Mouse (Mus musculus) activated CD4-positive, CD25-positive, alpha-beta regulatory T cell, adult 4 months (primary cell): ENCODE measurements around the gene Pde6g. TPM values are rescaled to one million over a fixed set of nuclear protein-coding genes. Genes with fewer than 3 reads are reported as not detected.

Source experiments
- ATAC-seq: one replicate; pipeline ENCODE4 v1.8.0; 2017
- polyA plus RNA-seq, 2 experiments: library from polyadenylated mRNA; unstranded; fragments of 100-300 nt; shearing (Covaris generic); gene quantifications; one replicate each; pipeline ENCODE4 v1.2.1; 2017

Gene Pde6g
- polyA plus RNA-seq, 2 experiments from 2014 or later = 0.38 TPM; not detected in 1

DNA sequence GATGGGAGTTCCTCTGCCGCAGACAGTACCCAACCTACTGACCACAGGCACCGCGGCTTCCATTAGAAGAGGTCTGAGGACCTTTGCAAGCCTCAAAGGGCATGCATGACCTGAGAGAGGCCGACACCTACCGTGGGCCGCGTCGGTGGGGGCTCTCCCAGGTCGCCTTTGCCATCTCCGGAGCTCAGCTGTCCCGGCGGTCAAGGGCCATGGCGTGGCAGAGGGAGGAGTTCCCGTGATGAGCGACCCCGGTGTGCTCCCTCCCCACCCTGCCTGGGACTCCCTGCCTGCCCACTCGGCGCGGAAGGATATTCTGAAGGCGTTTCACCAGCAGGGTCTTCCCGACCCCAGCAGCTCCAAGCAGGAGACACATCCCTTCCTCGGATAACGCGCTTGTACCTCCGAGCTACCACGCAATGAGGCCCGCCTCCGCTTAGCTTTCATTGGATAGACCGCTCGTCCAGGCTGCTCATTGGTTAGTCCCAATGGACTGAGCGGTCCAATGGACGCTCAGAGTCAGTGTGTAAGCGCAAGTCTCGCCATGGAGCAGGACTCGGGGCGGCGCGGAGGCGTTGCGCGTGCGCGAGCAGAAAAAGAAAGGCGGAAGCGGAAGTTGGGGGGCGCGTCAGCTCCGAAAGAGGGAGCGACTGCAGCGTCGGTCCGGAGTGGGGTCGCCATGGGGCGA lies 13.9 kb upstream of the Pde6g start, which contains the start of gene Arl16:
Arl16 (minus strand) TSS at position 557 of the 685 bp plus-strand sequence.
- peak; percentile 100 for ATAC-seq

DNA sequence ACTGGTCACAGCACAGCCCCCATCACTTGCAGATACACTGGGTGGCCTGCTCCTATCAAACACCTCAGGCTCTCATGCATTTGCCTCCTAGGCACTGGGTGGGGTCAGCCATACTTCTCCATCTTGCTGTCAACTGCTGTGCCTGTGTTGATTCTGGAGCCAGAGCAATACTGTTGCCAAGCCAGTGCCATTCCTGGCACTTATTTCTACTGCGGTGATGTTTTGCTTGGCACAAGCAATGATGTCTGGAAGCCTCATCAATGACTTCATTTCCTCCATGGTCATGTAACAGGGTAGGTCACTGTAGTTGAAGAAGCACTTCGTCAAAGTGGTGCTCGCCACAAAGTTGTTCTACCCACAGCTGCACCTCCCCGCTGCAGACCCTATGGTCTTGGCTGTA lies 12.2 kb upstream of the Pde6g start:
- no peak for ATAC-seq

DNA sequence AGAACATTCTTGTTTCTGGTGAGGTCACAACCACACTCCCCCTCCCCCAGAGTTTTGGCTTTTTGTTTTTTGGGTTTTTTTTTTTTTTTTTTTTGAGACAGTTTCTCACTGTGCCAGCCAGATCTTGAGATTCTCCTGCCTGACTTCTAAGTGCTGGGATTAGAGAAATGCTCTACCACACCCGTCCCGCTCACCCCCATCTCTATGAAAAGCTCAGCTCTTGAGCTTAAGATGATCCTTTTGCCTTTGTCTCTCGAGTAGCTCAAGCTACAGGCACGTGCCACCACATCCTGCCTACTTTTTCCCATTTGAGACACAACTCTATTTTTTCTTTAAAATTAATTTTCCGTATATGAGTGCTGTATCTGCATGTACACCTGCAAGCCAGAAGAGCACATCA lies 11.1 kb upstream of the Pde6g start:
- ATAC-seq = no peak

DNA sequence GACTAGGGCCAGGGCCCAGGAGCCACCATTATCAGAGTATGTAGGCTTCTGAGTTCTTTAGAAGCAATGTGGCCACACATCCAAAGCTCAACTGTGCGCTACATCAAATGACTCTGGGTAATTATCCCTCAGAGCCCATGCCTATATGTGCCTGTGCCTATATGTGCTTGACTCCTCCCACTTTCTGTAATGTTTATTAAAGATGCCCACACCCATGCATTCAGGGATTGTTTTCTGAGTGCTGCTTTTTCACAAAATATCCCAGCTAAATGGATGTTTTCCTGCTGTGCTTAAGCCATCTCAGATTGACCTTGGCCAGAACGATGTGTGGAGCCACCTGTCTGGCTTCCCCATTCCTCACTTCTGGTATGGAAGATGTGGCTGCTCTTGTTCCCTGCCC lies 10.2 kb upstream of the Pde6g start:
- ATAC-seq = no peak

DNA sequence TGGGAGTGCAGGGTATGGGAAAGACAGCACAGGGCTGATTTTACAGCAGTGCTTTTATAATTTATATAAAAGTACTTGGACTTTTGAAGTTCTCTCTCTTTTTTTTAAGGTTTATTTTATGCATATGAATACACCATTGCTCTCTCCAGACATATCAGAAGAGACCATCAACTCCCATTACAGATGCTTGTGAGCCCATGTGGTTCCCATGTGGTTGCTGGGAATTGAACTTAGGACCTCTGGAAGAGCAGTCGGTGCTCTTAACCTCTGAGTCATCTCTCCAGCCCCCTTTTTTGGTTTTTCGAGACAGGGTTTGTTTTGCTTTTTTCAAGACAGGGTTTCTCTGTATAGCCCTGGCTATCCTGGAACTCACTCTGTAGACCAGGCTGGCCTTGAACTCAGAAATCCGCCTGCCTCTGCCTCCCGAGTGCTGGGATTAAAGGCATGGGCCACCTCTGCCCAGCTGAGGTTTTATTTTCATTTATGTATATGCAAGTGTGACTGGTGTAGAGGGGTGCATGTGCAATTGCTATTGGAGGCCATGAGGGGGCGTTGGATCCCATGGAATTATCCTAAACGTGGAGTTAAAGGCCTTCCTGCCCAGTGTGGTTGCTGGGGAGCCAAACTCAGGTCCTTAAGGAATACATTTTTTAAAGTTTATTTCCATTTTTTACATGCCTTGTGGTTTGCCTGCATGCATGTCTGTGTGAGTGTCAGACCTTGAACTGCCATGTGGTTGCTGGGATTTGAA lies 5.7 kb upstream of the Pde6g start:
- ATAC-seq = no peak

DNA sequence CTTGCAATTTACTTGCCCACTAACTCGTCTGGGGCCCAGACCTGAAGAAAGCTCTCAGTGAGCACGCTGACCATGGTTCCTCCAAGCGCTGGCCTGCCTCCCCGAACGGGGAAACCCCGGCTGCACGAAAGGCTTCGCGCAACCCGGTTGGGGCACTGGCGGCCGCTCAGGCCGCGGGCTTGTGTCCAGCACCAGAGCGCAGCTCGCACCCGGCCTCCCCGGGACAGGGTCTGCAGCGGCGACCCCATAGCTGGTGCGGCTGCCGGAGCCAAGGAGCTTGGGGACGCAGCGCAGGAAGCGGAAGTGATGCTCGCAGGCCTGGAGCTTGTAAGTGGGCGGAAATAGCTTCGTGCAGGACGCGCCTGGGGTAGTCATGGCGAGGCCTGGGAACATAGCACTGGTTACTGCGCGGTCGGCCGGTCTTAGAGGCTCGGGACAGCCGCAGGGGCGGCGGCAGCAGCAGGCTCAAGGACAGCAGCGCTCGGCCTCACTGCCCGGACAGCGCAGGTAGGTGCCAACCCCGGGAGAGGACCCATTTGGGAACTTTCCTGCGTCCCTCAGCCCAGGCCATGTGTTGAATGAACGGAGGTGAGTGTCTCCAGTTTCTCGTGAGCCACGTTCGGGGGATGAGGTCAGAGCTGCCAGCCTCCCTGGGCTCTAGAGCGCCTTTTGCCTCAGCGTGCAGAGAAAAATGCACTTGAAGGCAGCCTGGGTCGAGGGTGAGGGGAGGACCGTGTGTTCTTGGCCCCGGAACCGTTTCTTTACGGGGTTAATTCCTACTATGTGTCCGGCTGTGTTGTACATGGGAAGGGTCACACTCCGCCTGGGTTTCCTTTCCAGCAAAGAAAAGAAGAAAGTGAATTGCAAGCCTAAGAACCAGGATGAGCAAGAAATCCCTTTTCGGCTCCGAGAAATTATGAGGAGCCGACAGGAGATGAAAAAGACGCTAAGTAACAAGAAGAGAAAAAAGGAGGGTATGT lies 4.8 kb upstream of the Pde6g start, which contains the start of the genes Oxld1 and Ccdc137:
Oxld1 (minus strand) TSS at position 297 of the 980 bp plus-strand sequence.
Ccdc137 (plus strand) TSS at position 344 of the 980 bp plus-strand sequence.
- ATAC-seq = peak; percentile 98

DNA sequence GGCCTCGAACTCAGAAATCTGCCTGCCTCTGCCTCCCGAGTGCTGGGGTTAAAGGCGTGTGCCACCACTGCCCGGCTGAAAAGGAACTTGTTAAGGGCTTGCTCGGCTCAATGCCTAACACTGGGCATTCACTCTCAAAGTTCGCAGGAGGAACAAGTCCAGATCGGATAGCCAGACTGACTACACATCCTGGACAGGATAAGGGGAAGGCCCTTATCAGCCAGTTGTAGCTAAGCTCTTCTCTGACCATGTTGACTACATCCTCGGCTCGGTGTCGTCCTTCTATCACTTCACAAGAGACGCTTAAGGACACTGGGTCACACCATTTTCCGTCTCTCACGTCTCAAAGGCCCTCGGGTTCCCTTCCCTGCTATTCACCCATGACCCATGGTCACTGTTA lies 4.1 kb upstream of the Pde6g start:
- ATAC-seq = peak; percentile 29

DNA sequence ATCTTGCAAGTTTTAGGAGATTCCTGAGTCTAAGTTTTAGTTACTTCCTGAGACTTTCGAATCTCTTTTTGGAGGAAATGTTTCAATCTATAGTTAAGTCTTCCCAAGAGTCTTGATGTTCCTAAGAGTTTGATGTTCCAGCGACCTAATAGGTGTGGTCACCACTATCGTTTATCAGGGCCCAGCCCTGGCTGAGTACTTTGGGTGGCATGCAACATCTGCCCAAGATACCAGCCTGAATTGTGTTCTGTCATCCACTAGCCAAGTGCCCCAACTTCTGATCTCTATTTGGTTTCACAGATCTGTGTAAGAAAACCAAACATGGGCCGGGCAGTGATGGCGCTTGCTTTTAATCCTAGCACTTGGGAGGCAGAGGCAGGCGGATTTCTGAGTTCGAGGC lies 2.1 kb upstream of the Pde6g start:
- no peak for ATAC-seq

DNA sequence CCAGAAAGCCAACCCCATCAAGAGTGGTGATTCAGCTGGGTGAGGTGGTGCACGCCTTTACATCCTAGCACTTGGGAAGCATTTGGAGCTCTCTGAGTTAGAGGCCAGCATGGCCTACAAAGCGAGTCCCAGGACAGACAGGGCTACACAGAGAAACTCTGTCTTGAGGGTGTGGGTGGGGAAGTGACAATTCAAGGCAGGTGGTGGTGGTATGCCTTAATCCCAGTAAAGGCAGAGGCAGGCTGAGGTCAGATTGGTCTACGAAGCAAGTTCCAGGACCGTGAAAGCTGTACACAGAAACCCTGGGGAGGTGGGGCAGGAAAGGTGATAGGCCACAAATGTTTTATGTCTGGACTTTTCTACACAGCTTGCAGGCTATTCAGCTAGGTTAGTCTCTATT lies 1.7 kb upstream of the Pde6g start:
- no peak for ATAC-seq

DNA sequence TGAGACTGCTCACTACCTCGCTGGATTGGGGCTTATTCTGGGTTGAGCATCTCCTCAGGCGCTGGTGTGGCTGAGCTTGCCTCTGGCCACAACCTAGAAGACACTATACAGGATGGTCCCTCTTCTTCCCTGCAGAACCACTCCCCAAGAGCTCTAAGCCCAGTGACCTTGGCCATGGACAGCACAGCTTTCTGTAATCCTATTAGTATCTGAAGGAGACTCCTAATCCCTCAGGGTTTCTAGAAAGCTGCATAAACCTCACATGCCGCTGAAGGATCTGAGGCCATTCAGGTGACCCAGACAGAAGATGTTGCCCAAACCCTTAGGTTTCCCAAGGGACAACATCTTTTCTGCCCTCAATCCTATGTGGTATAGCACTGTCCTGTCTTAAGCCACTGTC lies 1.1 kb downstream of the Pde6g start:
- ATAC-seq = no peak

DNA sequence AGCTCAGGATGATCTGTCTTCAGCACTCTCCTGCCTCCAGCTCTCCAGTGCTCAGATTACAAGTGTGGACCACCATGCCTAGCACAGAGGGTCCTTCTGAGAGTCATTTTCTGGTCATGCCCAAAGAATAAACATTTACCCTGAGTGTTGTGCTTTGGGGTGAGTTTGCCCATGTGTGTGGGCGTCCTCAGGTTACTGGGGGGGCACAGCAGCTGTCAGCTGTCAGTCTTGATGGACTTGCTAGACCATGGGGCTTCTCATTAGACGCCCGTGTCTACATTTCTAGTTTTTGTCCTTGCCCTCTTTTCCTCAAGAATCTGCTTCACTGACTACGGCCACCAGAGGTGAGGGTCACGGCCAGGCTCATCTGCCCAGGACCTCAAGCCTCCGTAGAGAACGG lies 6.1 kb downstream of the Pde6g start:
- ATAC-seq = no peak

DNA sequence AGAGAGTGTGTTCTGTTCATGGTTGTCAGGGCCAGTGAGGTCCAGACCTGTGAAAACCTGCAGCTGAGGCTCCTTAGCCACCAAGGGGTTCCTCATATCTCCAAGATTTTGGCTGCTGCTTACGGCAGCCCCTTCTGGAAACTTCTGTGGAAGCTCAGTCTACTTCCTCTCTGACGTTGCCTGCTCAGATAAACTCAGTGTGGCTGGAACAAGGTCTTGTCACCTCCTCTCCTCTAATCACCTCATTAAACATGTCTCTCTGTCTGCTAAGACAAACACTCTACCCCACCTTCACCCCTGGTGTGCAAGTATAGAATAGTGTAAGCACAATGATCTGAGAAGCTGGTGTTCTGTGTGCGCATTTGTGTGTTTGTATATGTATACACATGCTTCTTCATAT lies 7.8 kb downstream of the Pde6g start:
- no peak for ATAC-seq

DNA sequence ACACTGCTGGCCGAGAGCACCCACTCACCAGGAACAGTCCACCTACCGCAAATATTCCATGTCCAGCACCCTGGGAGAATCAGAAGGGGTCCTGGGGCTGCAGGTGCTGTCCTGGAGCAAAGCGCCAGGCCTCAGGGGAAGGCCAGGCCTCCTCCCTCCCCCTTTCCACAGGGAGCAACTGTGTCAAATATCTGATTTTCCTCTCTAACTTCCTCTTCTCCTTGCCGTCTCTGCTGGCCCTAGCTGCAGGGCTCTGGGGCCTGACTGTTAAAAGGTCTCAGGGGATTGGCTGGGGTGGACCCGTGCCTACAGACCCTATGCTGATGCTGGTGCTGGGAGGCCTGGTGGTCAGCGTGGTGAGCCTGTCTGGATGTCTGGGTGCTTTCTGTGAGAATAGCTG lies 9.2 kb downstream of the Pde6g start:
- ATAC-seq = no peak

DNA sequence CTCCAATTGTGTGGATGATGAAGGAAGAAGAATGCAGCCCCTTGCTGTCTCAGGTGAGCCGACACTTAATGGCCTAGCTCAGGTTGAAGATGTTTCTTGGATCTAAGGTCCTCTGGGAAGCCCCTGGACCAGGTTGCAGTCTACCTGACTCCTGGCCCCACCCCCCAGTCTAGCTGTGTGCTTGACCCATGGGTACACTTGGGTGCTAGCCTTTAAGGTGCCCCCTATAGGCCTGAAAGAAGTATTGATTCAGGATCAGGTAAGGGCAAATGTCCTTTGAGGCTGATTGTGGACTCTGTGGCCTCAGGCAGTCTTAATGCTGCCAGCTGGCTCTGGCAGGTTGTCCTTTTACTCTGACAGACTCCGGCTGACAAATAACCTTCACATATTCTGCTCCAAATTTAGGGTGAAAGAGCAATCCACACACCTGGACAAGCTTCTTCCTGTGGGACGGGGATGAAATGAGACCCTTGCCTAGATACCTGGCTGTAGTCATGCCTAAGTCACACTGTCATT lies 10.5 kb downstream of the Pde6g start:
- ATAC-seq = no peak

DNA sequence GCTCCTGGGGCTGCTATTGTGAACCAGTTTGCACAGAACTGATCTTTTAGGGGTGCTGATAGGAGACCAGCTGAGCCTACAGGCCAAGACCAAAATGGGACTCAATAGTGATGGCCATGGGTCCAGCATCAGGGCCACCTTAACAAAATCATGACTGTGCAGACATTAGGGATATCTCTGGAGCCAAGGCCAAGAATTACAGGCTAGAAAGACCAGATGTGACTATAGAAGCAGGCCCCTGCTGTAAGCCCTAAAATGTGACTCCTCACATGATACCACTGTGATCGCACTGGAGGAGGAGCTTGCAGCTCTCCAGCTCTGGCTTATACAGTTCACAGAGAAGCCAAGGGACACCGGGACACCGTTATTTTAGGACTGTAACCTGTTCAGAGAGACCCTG lies 11.0 kb downstream of the Pde6g start, which contains the start of gene Tspan10:
Tspan10 (plus strand) TSS at position 301 of the 400 bp plus-strand sequence.
- ATAC-seq = no peak

DNA sequence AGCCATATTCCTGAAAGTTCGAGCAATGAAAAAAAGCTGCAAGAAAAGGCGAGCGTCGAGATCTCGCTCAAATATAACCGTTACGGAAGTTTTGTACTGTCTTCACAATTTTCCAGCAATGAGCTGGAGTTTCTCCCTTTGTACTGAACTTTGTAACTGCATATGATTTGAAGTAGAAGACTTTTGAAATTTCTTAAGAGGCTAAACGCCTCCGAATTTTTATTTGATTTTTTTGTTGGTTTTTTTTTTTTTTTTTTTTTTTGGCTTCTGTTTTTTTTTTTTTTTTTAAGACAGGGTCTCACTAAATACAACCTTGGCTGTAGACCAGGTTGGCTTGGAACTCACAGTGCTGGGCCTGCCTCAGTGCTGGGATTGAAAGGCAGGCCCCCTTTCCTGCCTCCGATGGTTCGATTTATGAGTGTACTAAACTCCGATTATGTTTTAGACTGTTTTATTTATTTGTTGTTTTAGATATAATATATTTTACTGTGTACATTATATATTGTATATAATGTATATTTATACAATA lies 15.4 kb downstream of the Pde6g start:
- no peak for ATAC-seq

DNA sequence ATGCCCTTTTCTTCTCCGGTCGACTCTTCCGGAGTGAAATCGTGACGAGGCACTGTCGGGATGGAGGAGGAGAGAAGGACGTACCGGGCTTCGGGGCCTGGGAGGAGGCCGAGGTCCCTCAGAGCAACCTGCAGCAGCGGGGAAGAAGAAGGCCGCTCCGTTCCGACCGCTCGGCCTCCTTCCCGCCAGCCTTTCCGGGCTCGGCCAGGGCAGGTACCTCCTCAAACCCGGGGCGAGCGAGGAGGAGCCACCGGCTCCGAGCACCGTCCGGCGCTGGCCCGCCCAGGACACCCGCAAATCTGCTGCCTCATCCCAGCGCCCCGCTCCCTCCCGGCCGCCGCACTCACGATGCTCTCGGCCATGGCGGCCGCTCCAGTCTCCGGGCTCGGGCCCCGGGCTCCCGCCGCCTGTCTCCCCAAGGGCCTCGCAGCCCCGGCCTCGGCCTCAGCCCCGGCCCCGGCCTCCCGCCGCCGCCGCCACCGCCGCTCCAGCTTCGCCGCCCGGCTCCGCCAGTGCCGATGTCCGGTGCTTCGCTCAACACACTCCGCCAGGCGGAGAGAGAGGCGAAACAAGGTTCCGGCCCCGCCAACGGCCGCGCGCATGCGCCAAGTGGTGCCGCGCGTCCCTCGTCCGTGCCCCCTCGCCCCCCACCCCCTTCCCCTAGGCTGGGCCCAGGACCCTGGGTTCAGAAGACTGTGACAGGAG lies 16.0 kb downstream of the Pde6g start, which contains the start of gene Nploc4:
Nploc4 (minus strand) TSS at position 557 of the 705 bp plus-strand sequence.
- ATAC-seq = peak; percentile 36

DNA sequence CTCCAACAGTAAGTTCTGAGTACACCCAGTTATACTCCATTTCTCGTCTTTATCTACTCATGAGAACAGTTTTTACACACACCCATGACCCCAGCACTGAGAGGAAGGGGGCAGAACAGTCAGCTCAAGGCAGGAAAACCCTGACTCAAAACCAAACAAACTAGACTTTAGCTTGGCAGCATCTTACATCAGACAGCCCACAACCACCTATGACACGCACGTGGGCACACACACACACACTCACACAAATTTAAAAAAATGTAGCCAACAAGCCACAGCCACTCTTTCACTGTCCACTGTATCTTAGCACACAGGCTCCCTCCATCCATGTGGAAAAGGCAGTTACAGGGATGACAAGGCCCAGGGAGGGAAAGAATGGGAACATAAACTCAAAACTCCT lies 26.6 kb downstream of the Pde6g start:
- ATAC-seq = no peak

DNA sequence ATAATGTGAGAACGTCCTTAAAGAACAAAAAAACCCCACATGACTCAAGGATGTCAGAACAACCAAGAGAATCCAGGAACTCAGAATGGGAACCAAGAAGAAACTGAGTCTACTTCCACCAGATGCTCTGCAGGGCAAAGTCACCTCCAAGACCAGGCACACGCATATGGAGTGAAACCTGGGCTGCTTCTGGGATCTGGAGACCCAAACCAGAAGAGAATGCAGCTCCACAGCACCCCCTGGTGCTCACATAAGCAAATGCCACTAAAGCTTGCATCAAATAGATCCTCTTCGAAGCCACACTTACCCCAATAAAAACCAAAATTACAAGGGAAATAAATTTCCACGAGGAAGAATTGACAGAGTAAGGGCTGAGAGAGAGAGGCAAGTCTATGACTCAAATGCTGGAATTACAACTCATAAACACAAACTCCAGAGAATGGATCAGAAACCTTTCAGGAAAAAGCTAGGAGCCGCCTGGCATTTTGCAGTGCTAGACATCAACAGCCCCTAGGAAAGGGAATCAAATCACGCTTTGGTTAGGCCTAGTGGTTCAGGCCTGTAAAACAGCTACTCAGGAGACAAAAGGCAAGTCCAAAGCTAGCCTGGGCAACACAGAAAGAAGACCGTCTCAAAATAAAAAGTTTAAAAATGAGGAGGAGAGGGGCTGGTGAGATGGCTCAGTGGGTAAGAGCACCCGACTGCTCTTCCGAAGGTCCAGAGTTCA lies 29.6 kb downstream of the Pde6g start:
- ATAC-seq = no peak

DNA sequence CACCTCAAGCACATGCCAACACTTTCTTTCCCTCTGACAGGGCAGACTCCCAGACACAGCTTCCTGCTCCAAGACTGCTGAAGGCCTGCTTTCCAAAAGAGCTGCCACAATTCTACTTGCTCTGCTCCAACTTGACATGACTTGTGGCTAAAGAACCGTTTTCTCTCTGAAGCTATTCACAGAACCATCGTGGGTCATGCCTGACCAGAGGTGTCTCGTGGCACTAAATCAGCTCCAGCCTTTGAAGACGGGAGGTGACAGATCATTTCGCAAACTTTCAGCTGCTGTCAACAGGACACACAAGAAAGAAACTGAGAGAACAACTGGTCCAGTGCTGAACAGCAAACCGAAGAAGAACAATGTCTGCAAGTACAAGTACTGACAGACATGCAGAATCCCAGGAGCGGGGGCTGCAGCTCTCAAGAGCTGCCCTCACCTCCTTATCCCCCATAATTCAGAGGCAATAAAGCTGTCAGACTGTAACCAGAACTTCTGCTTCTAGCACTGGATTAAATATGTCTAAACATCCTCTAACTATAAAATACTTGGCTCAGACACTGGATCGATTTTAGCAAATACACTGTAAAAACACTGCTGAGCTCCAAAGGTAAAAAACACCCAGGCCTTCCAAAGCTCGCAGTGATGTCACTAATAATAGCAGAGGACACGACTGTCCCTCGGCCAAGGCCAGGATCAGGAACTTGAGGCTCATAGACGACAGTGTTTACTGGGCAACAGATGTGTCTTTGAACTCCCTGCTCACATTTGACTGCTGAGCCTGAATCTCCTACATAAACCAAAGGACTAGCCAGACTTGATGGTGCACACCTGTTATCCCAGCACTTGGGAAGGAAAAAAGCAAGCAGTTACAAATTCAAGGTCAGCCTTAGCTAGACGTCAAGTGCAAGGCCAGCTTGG lies 30.4 kb downstream of the Pde6g start:
- ATAC-seq = no peak
